Mouse (Mus musculus) heart, embryonic 14.5 days (tissue): ENCODE data around the gene Rere. TPM values are rescaled to one million over a fixed set of nuclear protein-coding genes. Genes with fewer than 3 reads are reported as not detected.
"Not testable (repeated sequence)": the region's sequence is repeated elsewhere in the genome, so short reads cannot be mapped to it uniquely, and the experiment has no call there.

ENCODE experiments used
- ATAC-seq: fragments of 200-750 bp; cut with Nextera tagmentation; 2 replicates; pipeline ENCODE4 v1.8.0; 2017; ENCODE audit warnings: low read depth, moderate TSS enrichment; ENCODE audit not compliant: insufficient number of reproducible peaks, insufficient read depth, low FRiP score
- H3K27ac ChIP-seq, 2 experiments: fragments of 200-500 bp in 1 of 2; fragments of 300-500 bp in 1 of 2; sonication (generic) in 1 of 2; replicated peaks in 1 of 2; 2 replicates each; pipeline ENCODE4 v1.5.1; 2012 to 2014; ENCODE audit warnings: low read depth in 2 of 2, low read length in 2 of 2, control low read depth in 1 of 2, mild to moderate bottlenecking in 1 of 2, mixed read lengths in 1 of 2; ENCODE audit not compliant: control insufficient read depth in 1 of 2, insufficient read depth in 1 of 2
- H3K27me3 ChIP-seq: fragments of 300-500 bp; sonication (generic); 2 replicates; pipeline ENCODE4 v1.6.1; 2014; ENCODE audit warnings: mild to moderate bottlenecking, low read length, control low read depth; ENCODE audit not compliant: control insufficient read depth, insufficient read depth
- H3K36me3 ChIP-seq: fragments of 300-500 bp; sonication (generic); 2 replicates; pipeline ENCODE4 v1.6.1; 2014; ENCODE audit warnings: mild to moderate bottlenecking, control low read depth, low read length, mixed read lengths; ENCODE audit not compliant: control insufficient read depth, insufficient read depth
- H3K4me1 ChIP-seq, 2 experiments: fragments of 200-500 bp in 1 of 2; fragments of 300-500 bp in 1 of 2; sonication (generic) in 1 of 2; 2 replicates each; pipeline ENCODE4 v1.6.1; 2012 to 2014; ENCODE audit warnings: low read length in 2 of 2, control low read depth in 1 of 2, mixed read lengths in 1 of 2; ENCODE audit not compliant: control insufficient read depth in 2 of 2, insufficient read depth in 2 of 2
- H3K4me2 ChIP-seq: fragments of 300-500 bp; sonication (generic); 2 replicates; pipeline ENCODE4 v1.6.1; 2014; ENCODE audit warnings: mild to moderate bottlenecking, low read length
- H3K4me3 ChIP-seq, 2 experiments: fragments of 200-500 bp in 1 of 2; fragments of 300-500 bp in 1 of 2; sonication (generic) in 1 of 2; 2 replicates each; pipeline ENCODE4 v1.5.1; 2012 to 2014; ENCODE audit warnings: low read length in 2 of 2, mild to moderate bottlenecking in 2 of 2, control low read depth in 1 of 2, low read depth in 1 of 2, moderate library complexity in 1 of 2; ENCODE audit not compliant: control insufficient read depth in 1 of 2, insufficient read depth in 1 of 2
- H3K9ac ChIP-seq: fragments of 300-500 bp; sonication (generic); 2 replicates; pipeline ENCODE4 v1.6.1; 2014; ENCODE audit warnings: mild to moderate bottlenecking, low read length
- H3K9me3 ChIP-seq: fragments of 300-500 bp; sonication (generic); 2 replicates; pipeline ENCODE4 v1.6.1; 2016; ENCODE audit warnings: low read length, control low read depth; ENCODE audit not compliant: control insufficient read depth
- WGBS: fragments of 180-500 bp; shearing (Covaris S2); extraction: QIAGEN DNeasy Blood & Tissue Kit; methylation state at CpG from one replicate; pipeline ENCODE4 v1.1.7; 2014; 5-methylcytosine and 5-hydroxymethylcytosine counted together
- polyA plus RNA-seq: library from polyadenylated mRNA; unstranded; fragments of >200 nt; fragmentation: Nextera tagmentation; extraction: Ambion mirVana; gene quantifications from 2 replicates; pipeline ENCODE4 v1.2.1, GENCODE M21; 2014

Rere gene
- polyA plus RNA-seq, 1 experiment from 2014 or later: 28.5 TPM

- no peaks in the 10 kb centered on the region for H3K27me3 ChIP-seq
- no peak overlapping the region for H3K27ac ChIP-seq
- no peak for ATAC-seq
- H3K9ac ChIP-seq: no peak overlapping the region
- 60% methylated on average over 7 of the region's 7 CpGs for WGBS
- H3K4me1 ChIP-seq: peaks cover 10 to 11% of the 10 kb centered on the region in 2 experiments
- H3K4me3 ChIP-seq: no peak overlapping the region
- H3K4me2 ChIP-seq: no peak overlapping the region
- H3K36me3 ChIP-seq: peaks cover 6% of the 10 kb centered on the region; the same call in 1 of the 2 replicates
- H3K9me3 ChIP-seq: no peaks in the 10 kb centered on the region
These were observed 264.3 kb downstream of the Rere start for GRCm38 (mm10) chr4:150545775-150546174.

- ATAC-seq, H3K27me3 ChIP-seq, H3K36me3 ChIP-seq, H3K4me2 ChIP-seq, H3K9me3 ChIP-seq, H3K4me3 ChIP-seq, H3K9ac ChIP-seq, H3K27ac ChIP-seq: not testable (repeated sequence)
- H3K4me1 ChIP-seq: peaks cover 11 to 16% of the 10 kb centered on the region in 2 experiments
- 93% methylated on average over 4 of the region's 4 CpGs for WGBS
These were observed 264.9 kb downstream of the Rere start for GRCm38 (mm10) chr4:150546296-150546695.

DNA sequence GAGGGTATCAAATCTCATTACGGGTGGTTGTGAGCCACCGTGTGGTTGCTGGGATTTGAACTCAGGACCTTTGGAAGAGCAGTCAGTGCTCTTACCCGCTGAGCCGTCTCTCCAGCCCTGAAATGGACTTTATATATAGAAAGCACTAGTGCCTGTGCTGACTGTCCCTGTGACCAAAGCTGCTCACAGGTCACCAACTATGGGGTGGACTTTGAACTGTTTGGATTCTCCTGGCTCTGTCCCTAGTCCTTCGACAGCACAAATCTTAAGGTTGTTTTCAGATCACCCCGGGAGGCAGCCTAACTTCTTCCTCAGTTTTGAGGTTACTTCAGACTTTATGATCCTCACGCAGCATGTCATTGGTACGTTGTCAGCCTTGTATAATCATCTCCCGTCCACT, 267.9 kb downstream of the Rere start:
- WGBS: 82% methylated on average over 9 of the region's 9 CpGs
- Histone ChIP-seq H3K4me2 (no peak overlapping the region), H3K27ac (no peak overlapping the region; a peak in 1 of 4 replicates), H3K9me3 (no peaks in the 10 kb centered on the region), H3K36me3 (peaks cover 4% of the 10 kb centered on the region; the same call in 1 of the 2 replicates), H3K9ac (no peak overlapping the region), H3K27me3 (no peaks in the 10 kb centered on the region), H3K4me1 (peaks cover 14 to 22% of the 10 kb centered on the region in 2 experiments), H3K4me3 (no peak overlapping the region)
- ATAC-seq: no peak

DNA sequence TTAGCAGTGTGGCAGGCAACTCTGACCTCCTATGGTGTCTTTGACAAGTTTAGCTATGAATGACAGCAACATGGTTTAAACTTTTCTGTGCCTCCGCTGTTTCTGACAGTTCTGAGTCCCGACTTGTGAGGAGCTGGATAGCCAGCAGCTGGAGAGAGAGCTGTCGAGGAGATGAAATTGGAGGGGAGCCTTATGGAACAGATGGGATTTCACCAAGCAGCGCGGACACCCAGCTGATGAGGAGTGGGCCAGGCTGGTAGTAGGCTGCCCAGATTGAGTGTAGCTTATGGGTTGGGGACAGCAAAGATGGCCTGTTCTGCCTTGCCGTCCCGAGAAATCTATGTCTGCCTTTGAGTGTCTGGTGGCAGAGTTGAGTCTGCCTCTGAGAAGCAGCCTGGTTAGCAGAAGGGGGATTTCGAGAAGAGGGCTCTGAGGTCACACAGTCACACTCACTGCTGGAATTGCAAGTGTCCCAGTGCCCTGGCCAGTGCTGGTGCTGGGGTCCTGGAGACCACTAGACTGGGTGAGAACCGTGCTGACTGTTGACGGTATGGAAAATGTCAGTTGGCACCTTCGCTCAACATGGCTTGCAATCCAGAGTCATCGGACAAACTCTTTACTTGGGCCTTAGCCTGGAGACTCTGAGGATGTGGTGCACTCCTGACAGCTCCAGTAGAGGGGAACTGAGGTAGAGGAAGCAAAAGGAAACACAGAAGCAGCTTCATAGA, 268.7 kb downstream of the Rere start:
- Histone ChIP-seq H3K4me1 (peaks cover 11 to 22% of the 10 kb centered on the region in 2 experiments), H3K9ac (no peak overlapping the region), H3K36me3 (peaks cover 5% of the 10 kb centered on the region; the same call in 1 of the 2 replicates), H3K4me3 (no peak overlapping the region), H3K4me2 (no peak overlapping the region), H3K27me3 (no peaks in the 10 kb centered on the region), H3K9me3 (no peaks in the 10 kb centered on the region), H3K27ac (peak overlapping the region; percentile 20 to 42; a peak in 2 of 4 replicates)
- no peak for ATAC-seq
- WGBS: 60% methylated on average over 12 of the region's 12 CpGs

- H3K36me3 ChIP-seq: peaks cover 2% of the 10 kb centered on the region; the same call in 1 of the 2 replicates
- H3K27ac ChIP-seq: no peak overlapping the region
- no peak overlapping the region for H3K4me3 ChIP-seq
- no peak overlapping the region for H3K4me2 ChIP-seq
- no peaks in the 10 kb centered on the region for H3K9me3 ChIP-seq
- no peak for ATAC-seq
- 71% methylated on average over 4 of the region's 4 CpGs for WGBS
- no peak overlapping the region for H3K9ac ChIP-seq
- H3K27me3 ChIP-seq: no peaks in the 10 kb centered on the region
- peaks cover 15 to 29% of the 10 kb centered on the region in 2 experiments for H3K4me1 ChIP-seq
These were observed 269.9 kb downstream of the Rere start for GRCm38 (mm10) chr4:150551390-150551789.

- Histone ChIP-seq H3K27ac (0 out of 4 replicates have a peak overlapping the region, but pooled peaks of 1 of the 2 experiments have one; percentile 9), H3K4me1 (peaks cover 16 to 42% of the 10 kb centered on the region in 2 experiments), H3K4me2 (no peak overlapping the region), H3K9me3 (no peaks in the 10 kb centered on the region), H3K4me3 (no peak overlapping the region), H3K36me3 (0 out of 2 replicates have a peak, but pooled peaks cover 2% of the 10 kb centered on the region), H3K27me3 (no peaks in the 10 kb centered on the region), H3K9ac (no peak overlapping the region)
- no peak for ATAC-seq
- 65% methylated on average over 15 of the region's 15 CpGs for WGBS
These were observed 271.5 kb downstream of the Rere start for GRCm38 (mm10) chr4:150552751-150553600.

DNA sequence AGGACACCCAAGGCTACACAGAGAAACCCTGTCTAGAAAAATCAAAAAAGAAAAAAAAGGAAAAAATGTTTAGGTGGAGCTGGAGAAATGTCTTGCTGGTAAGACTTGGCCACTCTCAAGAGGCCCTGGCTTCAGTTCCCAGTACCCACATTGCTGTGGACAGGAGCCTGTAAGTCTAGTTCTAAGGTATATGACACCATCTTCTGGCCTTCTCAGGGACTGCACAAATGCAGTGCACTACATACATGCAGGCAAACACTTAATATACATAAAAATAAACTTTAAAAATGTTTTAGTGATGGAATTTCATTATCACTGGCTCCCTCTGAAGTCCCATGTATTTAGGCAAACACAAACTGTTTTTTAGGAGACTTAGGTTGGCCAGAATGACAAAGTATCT, 274.3 kb downstream of the Rere start:
- Histone ChIP-seq H3K9me3 (no peaks in the 10 kb centered on the region), H3K4me2 (no peak overlapping the region)

More for the DNA sequence above, 274.3 kb downstream of the Rere start:
- no peak overlapping the region for H3K4me3 ChIP-seq
- no peaks in the 10 kb centered on the region for H3K27me3 ChIP-seq
- H3K9ac ChIP-seq: no peak overlapping the region
- H3K4me1 ChIP-seq: peaks cover 8 to 44% of the 10 kb centered on the region in 2 experiments
- peak overlapping the region in 1 of 2 experiments; percentile 82; a peak in 2 of 4 replicates for H3K27ac ChIP-seq
- ATAC-seq: no peak
- H3K36me3 ChIP-seq: 0 out of 2 replicates have a peak, but pooled peaks cover 2% of the 10 kb centered on the region
